Comparison of ENCODE assay signal across 11 mouse cellular contexts in genomic region chr1:177454492-177454891, GRCm38 (mm10).
"Had no signal": no experiment of that assay in that cellular context is flagged by ENCODE, and none has a peak within 500 bp of the region (broad histone marks: within the 10 kb centered on the region; RNA-seq: fewer than 3 reads in every experiment).

No protein-coding gene starts in this region.

- H3K4me3 ChIP-seq: limb, embryonic 10.5 days; liver, embryonic 12.5 days; lung, embryonic 15.5 days; megakaryocyte, embryonic 14.5 days; midbrain, embryonic 15.5 days; neural tube, embryonic 12.5 days had no signal

- H3K27ac ChIP-seq: limb, embryonic 10.5 days; liver, embryonic 12.5 days; lung, embryonic 15.5 days; macrophage; midbrain, embryonic 15.5 days; neural tube, embryonic 12.5 days had no signal

- ATAC-seq: liver, embryonic 12.5 days; midbrain, embryonic 15.5 days had no signal

- H3K9me3 ChIP-seq: limb, embryonic 10.5 days; liver, embryonic 12.5 days; lung, embryonic 15.5 days; megakaryocyte, embryonic 14.5 days; midbrain, embryonic 15.5 days; neural tube, embryonic 12.5 days had no signal

- H3K36me3 ChIP-seq: liver, embryonic 12.5 days; lung, embryonic 15.5 days; midbrain, embryonic 15.5 days; neural tube, embryonic 12.5 days had no signal

- H3K4me1 ChIP-seq: liver, embryonic 12.5 days had no signal

- DNase-seq: lung, postnatal 14 days; thymus, adult 18-20 months; thymus, postnatal 14 days had no signal

- H3K27me3 ChIP-seq: liver, embryonic 12.5 days; lung, embryonic 15.5 days; midbrain, embryonic 15.5 days; neural tube, embryonic 12.5 days had no signal

- H3K9ac ChIP-seq: liver, embryonic 12.5 days; lung, embryonic 15.5 days; midbrain, embryonic 15.5 days; neural tube, embryonic 12.5 days had no signal

- H3K4me2 ChIP-seq: liver, embryonic 12.5 days; midbrain, embryonic 11.5 days; midbrain, embryonic 15.5 days had no signal
